Mouse (Mus musculus): ENCODE measurements around the gene Zfp346. TPM values are rescaled to one million over a fixed set of nuclear protein-coding genes. Genes with fewer than 3 reads are reported as not detected.
A peak's percentile ranks its signal among the peaks of the same experiment; 100 is the strongest.

The Zfp346 gene
- polyA plus RNA-seq, 1 experiment, result 14.6 TPM

GRCm38 (mm10) chr13:55099726-55100478 lies 5.2 kb upstream of the Zfp346 start, which contains the start of gene Uimc1:
Gene Uimc1 (minus strand): TSS chr13:55100300.
- H3K27ac ChIP-seq (ENCODE audit: insufficient read depth, low read depth, low read length), result peak within 1 kb of the TSS; percentile 68
- 0 out of 2 replicates have a peak, but pooled peaks cover 2% of the 10 kb centered on the region for H3K4me1 ChIP-seq (ENCODE audit: control insufficient read depth, insufficient read depth, low read length)
- H3K4me3 ChIP-seq (ENCODE audit: insufficient read depth, low read length), result peak within 1 kb of the TSS; percentile 64
- TF ChIP-seq CTCF (IDR thresholded peaks at IDR 0.05; ENCODE audit: low read depth, low read length) (no peak), POLR2A (IDR thresholded peaks at IDR 0.05; ENCODE audit: borderline replicate concordance, low read depth, low read length) (peak; percentile 76; the same call in 1 of the 2 replicates)

GRCm38 (mm10) chr13:55101627-55102026 lies 3.5 kb upstream of the Zfp346 start:
- TF ChIP-seq POLR2A (IDR thresholded peaks at IDR 0.05; ENCODE audit: borderline replicate concordance, low read depth, low read length), result no peak
- no peak for TF ChIP-seq CTCF (IDR thresholded peaks at IDR 0.05; ENCODE audit: low read depth, low read length)
- Histone ChIP-seq H3K27ac (ENCODE audit: insufficient read depth, low read depth, low read length) (no peak overlapping the region), H3K4me3 (ENCODE audit: insufficient read depth, low read length) (no peak overlapping the region), H3K4me1 (ENCODE audit: control insufficient read depth, insufficient read depth, low read length) (0 out of 2 replicates have a peak, but pooled peaks cover 2% of the 10 kb centered on the region)

GRCm38 (mm10) chr13:55102366-55102765 lies 2.7 kb upstream of the Zfp346 start:
- Histone ChIP-seq H3K27ac (ENCODE audit: insufficient read depth, low read depth, low read length) (no peak overlapping the region), H3K4me3 (ENCODE audit: insufficient read depth, low read length) (no peak overlapping the region), H3K4me1 (ENCODE audit: control insufficient read depth, insufficient read depth, low read length) (0 out of 2 replicates have a peak, but pooled peaks cover 6% of the 10 kb centered on the region)
- TF ChIP-seq POLR2A (IDR thresholded peaks at IDR 0.05; ENCODE audit: borderline replicate concordance, low read depth, low read length) (no peak), CTCF (IDR thresholded peaks at IDR 0.05; ENCODE audit: low read depth, low read length) (no peak)

- TF ChIP-seq POLR2A (IDR thresholded peaks at IDR 0.05; ENCODE audit: borderline replicate concordance, low read depth, low read length), result no peak
- no peak for TF ChIP-seq CTCF (IDR thresholded peaks at IDR 0.05; ENCODE audit: low read depth, low read length)
- peaks cover 14% of the 10 kb centered on the region for H3K4me1 ChIP-seq (ENCODE audit: control insufficient read depth, insufficient read depth, low read length)
- H3K27ac ChIP-seq (ENCODE audit: insufficient read depth, low read depth, low read length), result no peak overlapping the region
- H3K4me3 ChIP-seq (ENCODE audit: insufficient read depth, low read length), result no peak overlapping the region
Observed at GRCm38 (mm10) chr13:55103351-55103750, 1.8 kb upstream of the Zfp346 start.

GRCm38 (mm10) chr13:55105953-55106691 lies 1.0 kb downstream of the Zfp346 start:
- Histone ChIP-seq H3K4me3 (ENCODE audit: insufficient read depth, low read length) (peak overlapping the region; percentile 94), H3K27ac (ENCODE audit: insufficient read depth, low read depth, low read length) (peak overlapping the region; percentile 56), H3K4me1 (ENCODE audit: control insufficient read depth, insufficient read depth, low read length) (peaks cover 29% of the 10 kb centered on the region)
- TF ChIP-seq CTCF (IDR thresholded peaks at IDR 0.05; ENCODE audit: low read depth, low read length), result no peak
- no peak for TF ChIP-seq POLR2A (IDR thresholded peaks at IDR 0.05; ENCODE audit: borderline replicate concordance, low read depth, low read length)

GRCm38 (mm10) chr13:55107116-55107515 lies 2.0 kb downstream of the Zfp346 start:
- Histone ChIP-seq H3K27ac (ENCODE audit: insufficient read depth, low read depth, low read length) (peak overlapping the region; percentile 88), H3K4me3 (ENCODE audit: insufficient read depth, low read length) (peak overlapping the region; percentile 45)

GRCm38 (mm10) chr13:55107694-55108093 lies 2.6 kb downstream of the Zfp346 start:
- TF ChIP-seq CTCF (IDR thresholded peaks at IDR 0.05; ENCODE audit: low read depth, low read length), result no peak

More at GRCm38 (mm10) chr13:55107116-55107515, 2.0 kb downstream of the Zfp346 start:
- H3K4me1 ChIP-seq (ENCODE audit: control insufficient read depth, insufficient read depth, low read length), result peaks cover 29% of the 10 kb centered on the region
- TF ChIP-seq POLR2A (IDR thresholded peaks at IDR 0.05; ENCODE audit: borderline replicate concordance, low read depth, low read length), result no peak
- TF ChIP-seq CTCF (IDR thresholded peaks at IDR 0.05; ENCODE audit: low read depth, low read length), result no peak

GRCm38 (mm10) chr13:55114375-55114774 lies 9.3 kb downstream of the Zfp346 start:
- Histone ChIP-seq H3K4me1 (ENCODE audit: control insufficient read depth, insufficient read depth, low read length) (peaks cover 17% of the 10 kb centered on the region), H3K4me3 (ENCODE audit: insufficient read depth, low read length) (no peak overlapping the region), H3K27ac (ENCODE audit: insufficient read depth, low read depth, low read length) (no peak overlapping the region)
- TF ChIP-seq CTCF (IDR thresholded peaks at IDR 0.05; ENCODE audit: low read depth, low read length) (no peak), POLR2A (IDR thresholded peaks at IDR 0.05; ENCODE audit: borderline replicate concordance, low read depth, low read length) (no peak)

More at GRCm38 (mm10) chr13:55107694-55108093, 2.6 kb downstream of the Zfp346 start:
- H3K4me1 ChIP-seq (ENCODE audit: control insufficient read depth, insufficient read depth, low read length), result peaks cover 29% of the 10 kb centered on the region
- peak overlapping the region; percentile 88 for H3K27ac ChIP-seq (ENCODE audit: insufficient read depth, low read depth, low read length)
- peak overlapping the region; percentile 45 for H3K4me3 ChIP-seq (ENCODE audit: insufficient read depth, low read length)

- Histone ChIP-seq H3K27ac (ENCODE audit: insufficient read depth, low read depth, low read length) (no peak overlapping the region; the same call in 1 of the 2 replicates), H3K4me3 (ENCODE audit: insufficient read depth, low read length) (no peak overlapping the region), H3K4me1 (ENCODE audit: control insufficient read depth, insufficient read depth, low read length) (peaks cover 10% of the 10 kb centered on the region)
- TF ChIP-seq POLR2A (IDR thresholded peaks at IDR 0.05; ENCODE audit: borderline replicate concordance, low read depth, low read length) (no peak), CTCF (IDR thresholded peaks at IDR 0.05; ENCODE audit: low read depth, low read length) (no peak)
Observed at GRCm38 (mm10) chr13:55124903-55125302, 19.8 kb downstream of the Zfp346 start.

GRCm38 (mm10) chr13:55133448-55133847 lies 28.3 kb downstream of the Zfp346 start, which contains the start of gene Gm17617:
Gene Gm17617 (minus strand): TSS chr13:55133548.
- TF ChIP-seq CTCF (IDR thresholded peaks at IDR 0.05; ENCODE audit: low read depth, low read length) (no peak), POLR2A (IDR thresholded peaks at IDR 0.05; ENCODE audit: borderline replicate concordance, low read depth, low read length) (no peak)
- no peak within 1 kb of the TSS for H3K4me3 ChIP-seq (ENCODE audit: insufficient read depth, low read length)
- H3K27ac ChIP-seq (ENCODE audit: insufficient read depth, low read depth, low read length), result no peak within 1 kb of the TSS
- H3K4me1 ChIP-seq (ENCODE audit: control insufficient read depth, insufficient read depth, low read length), result no peaks in the 10 kb centered on the region

Data from bone marrow macrophage, adult 2 months (primary cell).